Mouse (Mus musculus) thymus, postnatal 0 days (tissue): Measurements from ENCODE around the gene Axin1. TPM values are rescaled to one million over a fixed set of nuclear protein-coding genes. Genes with fewer than 3 reads are reported as not detected.
"Not testable (repeated sequence)": the region's sequence is repeated elsewhere in the genome, so short reads cannot be mapped to it uniquely, and the experiment has no call there.

ENCODE experiments used
- DNase-seq: peaks from one replicate; pipeline ENCODE4 v3.0.0-alpha.2; 2015; ENCODE audit warnings: low spot score
- polyA plus RNA-seq: library from polyadenylated mRNA; unstranded; fragments of >200 nt; fragmentation: Nextera tagmentation; extraction: Ambion mirVana; gene quantifications from 2 replicates; pipeline ENCODE4 v1.2.1, GENCODE M21; 2015

The Axin1 gene
- polyA plus RNA-seq, 1 experiment from 2014 or later = 22.8 TPM

DNA sequence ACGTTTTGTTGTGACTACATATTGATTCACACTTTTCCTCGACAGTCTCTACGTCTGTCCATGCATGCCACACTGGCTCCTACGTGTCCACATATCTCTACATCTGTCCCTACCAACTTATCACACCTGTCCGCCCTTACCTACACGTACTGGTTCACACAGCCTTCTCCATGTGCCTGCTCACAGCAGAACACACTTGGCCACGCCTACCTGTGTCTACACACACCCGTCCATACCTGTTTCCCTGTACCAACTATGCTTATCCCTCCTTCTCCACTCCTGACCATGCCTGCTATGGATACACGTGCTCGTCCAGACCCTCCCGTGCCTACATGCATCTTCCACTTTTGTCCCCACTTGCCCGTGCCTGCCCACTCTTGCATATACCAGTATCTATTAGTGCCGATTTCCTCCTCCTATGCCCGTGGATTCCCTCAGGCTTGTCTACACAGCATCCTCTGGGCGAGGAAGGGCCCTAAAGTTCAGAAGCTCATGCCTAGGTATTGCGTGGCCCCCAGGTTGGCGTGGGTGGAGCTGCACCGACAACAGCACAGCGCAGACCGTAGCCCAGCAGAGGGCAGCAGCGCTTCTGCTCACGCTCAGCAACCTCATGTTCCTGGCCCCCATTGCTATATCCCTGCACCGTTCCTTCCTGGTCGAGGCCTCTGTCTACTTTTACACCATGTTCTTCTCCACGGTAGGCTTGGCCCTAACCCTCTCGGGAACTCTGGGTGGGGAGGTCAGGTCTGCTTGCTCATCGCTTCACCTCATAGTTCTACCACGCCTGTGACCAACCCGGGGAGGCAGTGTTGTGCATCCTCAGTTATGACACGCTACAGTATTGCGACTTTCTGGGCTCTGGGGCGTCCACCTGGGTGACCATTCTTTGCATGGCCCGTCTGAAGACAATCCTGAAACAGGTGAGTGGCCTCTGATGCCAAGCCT lies 18.4 kb upstream of the Axin1 start:
- DNase-seq = peak; percentile 80

DNA sequence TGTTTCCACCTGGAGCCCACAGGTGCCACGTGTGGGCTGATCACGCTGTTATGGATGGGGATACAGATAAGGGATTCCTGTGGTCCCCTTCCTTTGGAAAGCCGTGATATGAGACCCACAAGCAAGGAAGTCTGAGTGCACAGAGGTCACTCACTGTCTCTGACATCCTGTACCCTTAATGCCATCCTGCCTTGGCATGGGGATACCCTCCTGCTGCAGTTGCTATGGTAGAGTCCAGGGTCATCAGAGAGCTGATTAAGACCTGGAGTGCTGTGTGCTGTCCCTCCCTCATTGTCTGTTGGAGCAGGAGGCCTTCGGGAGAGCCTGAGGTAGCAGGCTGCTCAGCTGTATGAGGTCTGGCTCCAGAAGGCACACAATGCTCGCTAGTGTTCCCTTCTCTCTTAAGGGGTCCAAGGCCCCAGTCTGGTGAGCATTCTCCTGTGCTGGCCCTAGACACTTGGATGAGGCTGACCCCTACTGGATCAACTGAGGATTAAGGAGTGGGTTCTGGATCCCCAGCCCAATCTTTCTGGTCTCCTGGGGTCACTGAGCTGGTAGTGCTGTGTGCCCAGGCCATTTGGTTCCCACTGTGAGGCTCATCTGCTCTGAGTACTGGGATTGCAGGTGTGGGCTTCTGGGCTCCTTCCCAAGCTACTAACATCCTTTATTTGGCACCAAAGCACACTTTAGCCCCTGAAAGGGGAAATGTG lies 15.9 kb upstream of the Axin1 start:
- DNase-seq = no peak

DNA sequence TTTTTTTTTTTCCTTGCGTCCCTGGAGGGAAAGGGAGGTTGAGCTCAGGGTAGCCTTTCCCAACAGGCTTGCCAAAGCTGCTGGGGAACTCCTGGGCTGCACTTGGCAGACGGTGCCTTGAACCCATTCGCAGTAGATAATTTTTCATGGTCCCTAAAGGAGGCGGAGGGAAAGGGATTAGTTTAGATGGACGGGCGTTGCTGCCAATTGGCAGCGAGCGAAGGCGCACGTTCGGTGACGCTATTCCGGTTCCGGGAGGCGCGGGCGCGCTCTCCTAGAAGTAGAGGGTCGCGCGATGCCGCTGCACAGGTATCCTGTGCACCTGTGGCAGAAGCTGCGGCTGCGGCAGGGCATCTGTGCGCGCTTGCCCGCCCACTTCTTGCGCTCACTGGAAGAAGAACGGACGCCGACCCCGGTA lies 15.2 kb upstream of the Axin1 start, which contains the start of gene Mrpl28:
Mrpl28 (plus strand) TSS at position 234 of the 418 bp plus-strand sequence.
- peak; percentile 96 for DNase-seq

DNA sequence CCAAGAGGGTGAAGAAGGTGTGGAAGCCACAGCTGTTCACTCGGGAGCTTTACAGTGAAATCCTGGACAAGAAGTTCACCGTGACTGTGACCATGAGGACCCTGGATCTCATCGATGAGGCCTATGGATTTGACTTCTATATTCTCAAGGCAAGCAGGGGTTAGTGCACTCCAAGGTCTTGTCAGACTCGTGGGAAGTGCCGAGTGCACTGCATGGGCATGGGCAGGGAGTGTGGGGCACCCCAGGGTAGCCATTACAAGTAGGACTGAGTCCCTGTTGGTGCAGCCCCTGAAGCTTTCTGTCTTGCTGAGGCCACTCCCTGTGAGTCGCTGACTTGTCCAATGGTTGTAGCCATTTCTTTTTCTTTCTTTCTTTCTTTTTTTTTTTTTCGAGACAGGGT lies 13.9 kb upstream of the Axin1 start:
- DNase-seq = no peak

DNA sequence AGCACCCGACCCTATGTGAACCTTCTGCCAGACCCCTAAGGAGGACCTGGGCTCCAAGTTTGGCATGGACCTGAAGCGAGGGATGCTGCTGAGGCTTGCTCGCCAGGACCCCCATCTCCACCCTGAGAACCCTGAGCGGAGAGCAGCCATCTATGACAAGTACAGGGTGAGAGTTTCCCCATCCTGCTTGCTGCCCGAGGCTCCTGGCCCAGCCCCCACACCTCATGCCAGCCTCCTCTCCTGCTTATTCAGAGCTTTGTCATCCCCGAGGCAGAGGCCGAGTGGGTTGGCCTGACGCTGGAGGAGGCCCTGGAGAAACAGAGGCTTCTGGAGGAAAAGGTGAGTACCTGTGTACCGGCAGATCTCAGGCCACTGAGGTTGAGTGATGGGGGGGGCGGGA lies 13.3 kb upstream of the Axin1 start:
- no peak for DNase-seq

DNA sequence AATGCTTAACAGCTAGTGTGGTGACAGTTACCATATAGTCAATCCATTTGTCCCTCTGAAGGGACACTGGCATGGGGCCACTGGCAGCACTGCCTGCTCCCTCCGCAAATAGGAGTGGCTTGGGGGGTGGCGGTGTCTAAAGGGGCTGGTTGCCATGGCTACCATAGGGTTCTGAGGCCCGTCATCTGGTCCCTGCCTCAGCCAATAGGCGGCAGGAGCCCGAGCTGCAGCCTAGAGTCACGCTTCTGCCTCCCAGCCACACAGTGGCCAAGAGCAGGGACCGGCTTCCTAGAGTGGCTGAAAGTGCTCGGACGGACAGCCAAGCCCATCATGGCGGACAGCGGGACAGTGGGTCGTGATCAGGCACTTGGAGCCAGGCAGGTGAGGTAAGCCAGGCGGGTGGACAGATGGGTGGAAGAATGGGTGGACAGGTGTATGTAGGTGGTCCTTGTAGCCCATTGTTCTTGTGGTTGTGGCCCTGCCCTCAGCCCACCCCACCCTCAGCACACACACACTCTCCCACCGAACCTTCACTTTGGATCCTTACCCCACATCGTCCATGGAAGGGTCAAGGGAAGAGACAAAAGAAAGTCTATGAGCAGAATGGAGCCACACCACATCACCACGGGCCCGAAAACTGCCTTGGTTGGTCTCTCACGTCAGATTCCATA lies 7.3 kb upstream of the Axin1 start:
- DNase-seq = no peak

DNA sequence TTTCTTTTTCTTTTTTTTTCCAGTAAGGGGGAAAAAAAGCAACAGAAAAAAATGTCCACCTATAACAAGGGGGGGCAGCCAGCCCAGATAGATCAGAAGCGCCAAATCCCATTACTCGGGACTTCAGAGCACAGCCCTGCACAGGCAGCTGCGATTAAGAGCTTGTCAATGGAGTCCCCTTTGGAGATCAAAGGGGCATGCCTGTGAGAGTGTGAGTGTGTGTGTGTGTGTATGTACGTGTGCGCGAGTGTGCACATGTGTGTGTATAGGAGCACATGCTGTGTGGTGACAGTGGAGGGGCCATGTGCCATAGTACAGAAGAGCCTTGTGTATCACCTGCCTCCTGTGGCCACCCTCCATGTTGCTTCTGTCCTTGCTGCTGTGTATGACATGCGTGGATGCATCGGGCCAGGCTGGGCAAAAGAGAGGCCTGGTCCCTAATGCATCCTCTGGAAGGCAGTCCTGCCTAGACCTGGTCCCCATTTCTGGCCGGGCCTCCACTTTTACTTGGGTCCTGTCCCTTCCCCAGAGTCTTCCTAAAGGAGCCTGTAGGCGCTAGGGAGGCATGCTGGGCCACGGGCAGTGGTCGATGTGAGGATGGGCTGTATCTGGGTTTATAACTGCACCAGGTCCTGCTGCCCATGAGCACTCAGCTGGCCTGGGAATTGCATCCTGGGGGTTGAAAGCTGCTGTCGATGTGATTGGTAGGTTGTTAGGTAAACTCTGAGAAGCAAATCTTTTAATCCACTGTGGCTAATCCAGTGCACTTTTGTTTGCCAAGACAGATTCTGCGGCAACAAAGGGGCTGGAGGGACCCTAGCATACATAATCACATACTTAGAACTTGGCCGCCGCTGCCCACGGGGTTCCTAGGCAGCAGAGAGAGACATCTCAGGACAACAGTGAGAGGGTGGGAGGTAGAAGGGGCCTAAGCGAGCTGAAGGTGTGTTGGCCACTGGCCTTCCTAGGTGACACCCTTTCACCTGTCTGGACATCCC lies 6.3 kb upstream of the Axin1 start:
- DNase-seq = no peak

DNA sequence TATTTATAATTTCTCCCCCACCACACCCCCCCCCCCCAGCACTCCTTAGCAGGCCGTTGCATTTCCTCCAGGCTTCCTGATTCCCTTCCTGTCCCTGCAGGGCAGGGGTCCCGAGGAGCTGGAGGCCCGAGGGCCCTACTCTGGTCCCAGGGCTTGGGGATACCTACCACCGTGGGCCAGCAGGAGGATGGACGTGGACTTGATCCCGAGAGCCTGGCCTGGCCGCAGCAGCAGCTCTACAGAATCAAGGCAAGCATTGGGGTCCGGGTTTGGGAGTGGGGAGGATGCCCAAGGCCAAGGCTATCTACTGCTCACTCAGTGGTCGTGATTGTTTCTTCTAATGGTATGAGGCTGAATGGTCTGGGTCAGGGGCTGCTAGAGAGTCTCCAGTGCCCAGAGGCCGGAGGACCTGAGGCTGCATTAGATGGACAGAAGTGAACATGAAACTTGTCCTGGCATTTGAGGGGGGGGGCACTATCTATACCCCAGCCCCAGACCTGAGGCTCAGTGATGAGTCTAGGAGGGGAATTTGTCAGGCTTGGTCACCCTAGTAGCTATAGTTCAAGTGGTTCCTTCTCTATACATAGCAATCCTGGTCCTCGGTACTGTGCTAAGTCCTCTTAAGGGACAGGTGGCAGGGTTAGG lies 1.3 kb upstream of the Axin1 start:
- DNase-seq = no peak

DNA sequence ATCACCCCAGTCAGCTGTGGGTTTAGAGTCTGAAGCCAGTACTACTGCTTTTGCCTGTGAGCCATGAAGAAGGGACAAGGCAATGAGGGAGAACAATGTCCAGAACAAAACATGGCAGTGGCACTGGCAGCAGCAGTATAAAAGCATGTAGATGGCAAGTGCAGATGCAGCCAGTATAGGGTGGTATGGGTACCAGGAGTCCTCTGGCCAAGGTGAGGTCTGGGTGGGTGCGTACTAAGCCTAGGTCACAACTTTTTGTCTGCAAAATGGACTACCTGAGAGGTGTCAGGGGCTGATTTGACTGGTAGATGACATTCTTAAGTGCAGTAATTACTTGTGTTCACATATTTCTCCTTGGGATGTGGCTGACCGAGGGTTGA lies 747 bp upstream of the Axin1 start:
- no peak for DNase-seq

DNA sequence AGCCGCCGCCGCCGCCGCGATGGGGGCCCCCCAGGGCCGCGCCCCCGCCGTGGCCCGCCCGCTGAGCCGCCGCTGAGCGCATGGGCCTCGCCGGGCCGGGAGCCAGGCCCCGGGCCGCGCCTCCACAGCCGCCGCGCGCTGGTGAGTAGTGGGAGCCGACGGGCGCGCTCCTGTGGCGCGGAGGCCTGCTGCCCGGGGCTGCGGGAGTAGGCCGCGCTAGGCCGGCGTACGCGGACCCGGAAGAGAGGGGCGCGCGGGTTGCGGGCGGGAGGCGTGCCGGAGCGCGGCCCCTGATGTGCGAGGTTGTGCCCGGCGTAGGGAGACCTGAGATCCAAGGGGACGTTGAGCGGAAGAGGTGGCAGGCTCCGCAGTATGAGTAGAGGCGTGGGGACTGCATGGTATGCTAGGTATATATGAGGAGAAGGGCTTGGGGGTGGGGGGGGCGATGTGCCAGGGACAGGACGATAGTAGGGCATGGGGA lies 453 bp downstream of the Axin1 start:
- DNase-seq = peak; percentile 67

DNA sequence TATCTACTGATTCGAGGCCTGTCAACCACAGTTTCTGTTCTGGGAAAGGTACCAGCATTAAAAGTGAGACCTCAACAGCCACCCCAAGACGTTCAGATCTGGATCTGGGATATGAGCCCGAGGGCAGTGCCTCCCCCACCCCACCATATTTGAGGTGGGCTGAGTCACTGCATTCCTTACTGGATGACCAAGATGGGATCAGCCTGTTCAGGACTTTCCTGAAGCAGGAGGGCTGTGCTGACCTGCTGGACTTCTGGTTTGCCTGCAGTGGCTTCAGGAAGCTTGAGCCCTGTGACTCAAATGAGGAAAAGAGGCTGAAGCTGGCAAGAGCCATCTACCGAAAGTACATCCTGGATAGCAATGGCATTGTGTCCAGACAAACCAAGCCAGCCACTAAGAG lies 4.3 kb downstream of the Axin1 start:
- no peak for DNase-seq

DNA sequence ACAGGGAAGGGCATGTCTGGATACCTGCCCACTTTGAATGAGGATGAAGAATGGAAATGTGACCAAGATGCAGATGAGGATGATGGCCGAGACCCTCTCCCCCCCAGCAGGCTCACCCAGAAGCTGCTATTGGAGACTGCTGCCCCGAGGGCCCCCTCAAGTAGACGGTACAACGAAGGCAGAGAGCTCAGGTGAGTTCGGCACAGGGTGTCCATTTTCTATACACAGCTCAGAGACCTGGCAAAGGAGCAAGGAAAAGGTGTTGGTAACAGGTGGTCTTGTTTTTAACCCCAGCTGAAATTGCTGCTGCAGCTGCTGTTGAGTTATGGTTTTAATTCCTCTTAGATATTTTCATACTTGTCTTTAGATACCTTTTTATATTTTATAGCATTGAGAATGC lies 4.9 kb downstream of the Axin1 start:
- DNase-seq = no peak

DNA sequence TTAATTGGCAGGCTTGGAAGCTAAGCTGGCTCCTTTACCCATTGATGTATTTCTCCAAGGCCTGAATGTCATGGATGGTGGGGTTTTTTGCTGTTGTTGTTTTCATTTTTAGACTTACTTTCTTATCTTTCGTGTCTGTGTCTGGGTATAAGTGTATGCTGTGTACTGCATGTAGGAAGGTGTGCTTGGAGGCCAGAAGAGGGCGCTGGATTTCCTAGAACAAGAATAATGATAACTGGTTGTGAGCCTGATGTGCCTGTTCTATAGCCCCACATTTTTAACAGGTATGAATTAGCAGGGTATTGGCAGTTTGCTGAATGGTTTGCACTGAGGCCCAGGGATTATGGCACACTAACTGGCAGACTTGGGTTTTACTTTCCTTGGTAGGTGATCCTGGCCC lies 10.6 kb downstream of the Axin1 start:
- DNase-seq = no peak

DNA sequence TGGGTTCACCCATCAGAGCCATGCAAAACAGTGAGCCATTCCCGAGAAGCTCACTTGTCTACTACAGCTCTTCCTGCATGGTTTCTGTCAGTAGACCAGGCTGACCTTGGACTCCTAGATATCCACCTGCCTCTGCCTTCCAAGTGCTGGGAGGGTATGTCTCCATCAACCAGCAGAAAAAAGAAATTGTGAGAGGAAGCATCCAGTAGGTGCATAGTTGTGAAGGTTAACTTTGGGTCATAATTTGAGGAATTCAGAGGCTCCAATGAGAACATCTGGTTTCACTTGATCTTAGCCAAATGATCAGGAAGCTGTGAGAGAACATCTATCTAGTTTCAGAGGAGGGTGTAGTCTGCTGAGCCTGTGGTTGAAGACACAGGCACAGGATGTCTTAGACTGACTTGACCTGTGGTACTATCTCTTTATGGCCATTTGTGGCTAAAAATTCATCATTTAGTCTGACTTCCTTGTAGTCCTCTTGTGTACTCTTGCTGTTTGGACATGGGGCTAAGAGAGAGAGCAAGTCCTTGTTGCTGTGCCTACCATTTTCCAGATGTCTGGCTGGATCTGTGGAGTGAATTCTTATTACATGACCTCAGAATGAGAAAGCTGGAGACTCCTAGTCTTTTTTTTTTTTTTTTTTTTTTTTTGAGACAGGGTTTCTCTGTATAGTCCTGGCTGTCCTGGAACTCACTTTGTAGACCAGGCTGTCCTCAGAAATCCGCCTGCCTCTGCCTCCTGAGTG lies 13.6 kb downstream of the Axin1 start:
- no peak for DNase-seq

DNA sequence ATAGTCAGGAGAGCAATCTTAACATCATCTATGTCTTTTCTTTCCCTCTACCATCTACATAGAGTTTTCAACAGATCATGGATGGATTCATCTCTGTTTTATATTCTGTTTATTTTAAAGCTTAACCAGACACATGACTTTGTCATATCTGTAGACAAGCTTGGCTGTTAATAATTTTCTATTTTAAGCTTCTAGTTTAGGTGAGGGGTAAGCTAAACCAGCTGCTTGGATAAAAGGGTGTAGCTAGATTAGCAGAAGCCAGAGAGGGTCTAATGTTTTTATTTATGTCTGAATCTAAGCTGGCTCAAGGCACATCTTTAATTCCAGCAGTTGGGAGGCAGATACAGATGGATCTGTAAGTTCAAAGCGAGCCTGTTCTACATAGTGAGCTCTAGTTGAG lies 24.2 kb downstream of the Axin1 start:
- DNase-seq = no peak

DNA sequence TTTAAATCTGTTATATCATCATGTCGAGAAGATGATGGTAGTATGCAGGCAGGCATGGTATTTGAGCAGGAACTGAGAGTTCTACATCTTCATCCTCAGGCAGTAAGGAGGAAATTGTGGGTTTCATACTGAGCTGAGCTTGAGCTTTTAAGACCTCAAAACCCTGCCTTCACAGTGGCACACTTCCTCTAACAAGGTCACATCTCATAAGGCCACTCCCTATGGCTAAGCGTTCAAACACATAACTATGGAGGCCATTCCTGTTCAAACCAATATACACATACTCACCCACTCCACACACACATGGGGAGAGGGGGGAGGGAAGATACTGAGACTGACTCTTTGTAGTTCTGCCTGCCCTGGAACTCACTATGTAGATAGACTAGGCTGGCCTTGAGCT lies 29.6 kb downstream of the Axin1 start:
- peak; percentile 69 for DNase-seq

DNA sequence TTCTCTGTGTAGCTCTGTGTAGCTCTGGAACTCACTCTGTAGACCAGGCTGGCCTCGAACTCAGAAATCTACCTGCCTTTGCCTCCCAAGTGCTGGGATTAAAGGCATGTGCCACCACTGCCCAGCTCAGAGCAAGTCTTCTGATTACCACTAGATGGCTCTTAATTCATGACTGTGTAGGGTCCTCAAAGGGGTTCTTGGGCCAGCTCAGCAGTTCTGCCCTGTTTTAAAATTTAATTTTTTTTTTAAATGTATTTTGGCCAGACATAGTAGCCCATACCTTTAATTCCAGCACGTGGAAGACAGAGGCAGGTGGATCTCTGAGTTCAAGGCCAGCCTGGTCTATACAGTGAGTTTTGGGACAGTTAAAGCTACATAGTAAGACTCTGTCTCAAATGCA lies 36.8 kb downstream of the Axin1 start:
- not testable (repeated sequence) for DNase-seq

DNA sequence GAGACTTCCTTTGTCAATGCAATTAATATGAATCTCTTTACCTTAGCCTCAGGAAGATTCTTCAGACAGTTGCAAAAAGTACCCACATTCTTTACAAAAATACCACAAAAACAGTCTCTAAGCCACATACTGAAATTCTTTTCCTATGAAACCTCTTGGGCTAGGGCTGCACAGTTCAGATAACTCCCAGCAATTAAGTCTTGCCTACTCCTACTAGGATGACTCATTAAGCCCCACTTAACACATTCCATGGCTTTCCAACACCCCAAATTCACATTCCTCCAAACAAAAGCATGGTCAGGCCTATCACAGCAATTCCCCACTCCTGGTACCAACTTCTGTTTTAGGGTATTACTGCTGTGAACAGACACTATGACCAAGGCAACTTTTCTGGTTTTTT lies 40.1 kb downstream of the Axin1 start:
- no peak for DNase-seq

DNA sequence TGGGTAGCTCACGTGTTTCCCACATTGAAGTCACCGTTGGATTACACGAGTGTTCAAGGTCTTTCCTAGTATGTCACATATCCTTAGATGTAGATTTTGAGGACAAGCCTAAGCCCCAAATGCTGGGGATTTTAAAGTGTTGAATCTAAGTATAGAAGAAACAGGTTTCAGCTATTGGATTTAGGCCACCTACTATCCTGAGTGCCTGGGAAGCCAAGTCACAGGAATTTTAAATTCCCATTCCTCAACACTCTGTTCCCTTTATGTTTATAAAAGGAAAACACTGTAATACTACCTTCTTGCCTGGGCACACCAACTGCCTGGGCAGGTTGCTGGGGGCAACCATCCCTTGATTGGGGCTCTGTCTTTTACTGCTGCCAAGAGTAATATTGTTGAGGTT lies 42.7 kb downstream of the Axin1 start:
- no peak for DNase-seq
